Mouse (Mus musculus) erythroblast, embryonic 14.5 days (primary cell): Measurements from ENCODE around the gene Rab10.

Experiments used
- GATA1 ChIP-seq: IDR thresholded peaks from 2 replicates; pipeline ENCODE4 v1.6.1; 2012; ENCODE audit warnings: low read length, inconsistent platforms, mixed read lengths
- TAL1 ChIP-seq: IDR thresholded peaks from 3 replicates; pipeline ENCODE4 v1.6.1; 2012; ENCODE audit warnings: low read length, inconsistent platforms, mixed read lengths

DNA sequence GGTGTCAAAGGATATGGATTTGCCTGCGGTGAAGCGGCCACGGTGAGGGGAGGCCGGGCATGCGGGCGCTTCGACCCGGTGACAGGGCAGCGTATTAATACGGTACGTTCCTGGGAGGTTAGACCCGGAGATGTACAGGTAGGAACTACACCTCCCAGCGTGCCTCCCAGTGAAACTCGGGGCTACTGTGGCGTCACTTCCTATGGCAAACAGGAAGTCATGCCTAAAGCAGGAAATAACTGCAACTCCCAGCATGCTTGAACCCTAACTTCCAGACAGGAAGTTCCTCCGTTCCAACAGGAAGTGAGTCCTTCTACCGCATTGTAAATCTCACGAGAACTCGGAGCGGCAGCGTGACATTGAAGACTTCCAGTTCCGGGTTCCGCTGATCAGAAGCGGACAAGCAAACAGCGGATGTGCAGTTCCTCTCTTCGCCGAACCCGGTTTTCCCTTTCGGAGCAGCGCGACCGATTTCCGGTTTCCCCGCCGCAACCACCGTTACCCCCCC lies 74.6 kb downstream of the Rab10 start:
- TF ChIP-seq GATA1 (no peak), TAL1 (no peak)
